Mouse (Mus musculus): ENCODE data around the gene Cbx3. TPM values are rescaled to one million over a fixed set of nuclear protein-coding genes. Genes with fewer than 3 reads are reported as not detected.

Gene Cbx3
- total RNA-seq (2012; rRNA removed) (145 and 199 TPM in 2 replicates), total RNA-seq (2014; rRNA removed) (300 and 350 TPM in 2 replicates), polyA plus RNA-seq (2012; ENCODE audit: insufficient read length, low read depth) (197 and 258 TPM in 2 replicates)

DNA sequence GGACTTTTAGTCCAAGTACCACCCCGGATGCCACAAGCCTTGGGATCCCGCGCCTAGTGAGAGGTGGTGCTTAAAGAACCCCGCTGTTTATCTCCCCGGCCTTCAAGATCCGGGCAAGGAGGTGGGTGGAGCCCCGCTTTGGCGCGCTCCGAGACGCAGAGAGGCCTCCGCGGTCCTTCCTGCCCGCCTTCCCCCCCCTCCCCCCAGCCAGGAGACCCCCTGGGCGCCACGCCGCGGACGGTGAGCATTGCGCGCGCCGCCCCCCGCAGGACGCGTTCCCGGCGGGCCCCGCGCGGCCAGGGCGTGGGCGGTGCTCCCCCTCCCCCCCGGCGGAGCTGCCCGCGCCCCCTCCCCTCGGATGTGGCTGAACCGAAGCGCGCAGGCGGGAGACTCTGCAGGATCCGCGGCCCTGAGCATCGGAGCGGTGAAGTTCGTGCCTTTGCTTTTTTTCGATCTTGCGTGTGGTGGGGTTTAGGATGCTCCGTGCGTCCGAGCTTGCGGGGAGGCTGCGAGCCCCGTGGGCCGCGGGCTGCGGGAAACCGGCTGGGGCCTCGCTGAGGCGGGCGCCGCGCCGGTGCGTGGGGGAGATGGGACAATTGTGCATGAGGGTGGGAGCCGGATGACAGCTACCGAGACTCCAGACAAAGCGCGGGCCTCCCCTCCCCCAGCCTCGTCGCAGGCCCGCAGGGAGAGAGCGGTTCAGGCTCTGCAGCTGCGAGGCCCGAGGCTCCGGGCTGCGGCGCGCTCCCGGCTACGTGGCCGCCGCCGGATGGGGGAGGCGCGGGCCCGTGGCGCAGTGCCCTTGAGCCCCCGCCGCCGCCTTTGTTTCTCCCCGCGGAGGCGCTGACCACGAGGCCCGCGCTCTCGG, at the start of gene Cbx3:
TSS of gene Cbx3 (plus strand) at position 50 of the 868 bp plus-strand sequence.
- peak within 1 kb of the TSS; percentile 99 for H3K27ac ChIP-seq (ENCODE audit: insufficient read depth, low read depth)
- H3K4me1 ChIP-seq (ENCODE audit: control insufficient read depth in 1 of 2, insufficient read depth in 2 of 2) = peaks cover 2 to 32% of the 10 kb centered on the region in 2 experiments; a peak in 3 of 4 replicates
- H3K9ac ChIP-seq (ENCODE audit: insufficient read depth, low read depth) = peak within 1 kb of the TSS; percentile 100
- peak; percentile 91 for DNase-seq (ENCODE audit: extremely low read depth)
- in situ Hi-C loops (cut with MboI; ENCODE audit: low pct_ligation_motif_present, low pct_unique_long_range_greater_than_20kb, low sequenced_read_pairs) (no loop called here), dilution Hi-C loops (cut with MboI; ENCODE audit: extremely low pct_ligation_motif_present, extremely low pct_unique_long_range_greater_than_20kb, low sequenced_read_pairs) (no loop called here)
- H3K9me3 ChIP-seq (replicated peaks; ENCODE audit: low read length) = no peaks in the 10 kb centered on the region
- peaks cover 19 to 46% of the 10 kb centered on the region in 2 experiments for H3K36me3 ChIP-seq (replicated peaks in 1 of 2; ENCODE audit: control insufficient read depth in 1 of 2, insufficient read depth in 1 of 2, low read length in 1 of 2)
- H3K27me3 ChIP-seq (replicated peaks) = no peaks in the 10 kb centered on the region
- TF ChIP-seq EP300 (IDR thresholded peaks at IDR 0.05; ENCODE audit: low read length) (no peak), MYC (IDR thresholded peaks at IDR 0.05; ENCODE audit: low read depth, low read length) (no peak), MAZ (IDR thresholded peaks at IDR 0.05; ENCODE audit: low read depth, low read length) (no peak), POLR2A (IDR thresholded peaks at IDR 0.05; ENCODE audit: low read depth, low read length) (0 out of 2 replicates have a peak, but pooled peaks have one; percentile 2), HCFC1 (IDR thresholded peaks at IDR 0.05; ENCODE audit: low read depth, low read length) (no peak)
- peak within 1 kb of the TSS; percentile 71 to 99 (median 94) for H3K4me3 ChIP-seq (replicated peaks in 1 of 3; ENCODE audit: low read depth in 2 of 3, low read length in 2 of 3, poor library complexity in 1 of 3)
- H3K79me2 ChIP-seq (replicated peaks; ENCODE audit: control insufficient read depth, extremely low read depth, insufficient read depth, poor library complexity, severe bottlenecking) = peaks cover 76% of the 10 kb centered on the region
- no peak within 1 kb of the TSS for H3K4me2 ChIP-seq (ENCODE audit: insufficient read depth, low read depth, poor library complexity, severe bottlenecking)

DNA sequence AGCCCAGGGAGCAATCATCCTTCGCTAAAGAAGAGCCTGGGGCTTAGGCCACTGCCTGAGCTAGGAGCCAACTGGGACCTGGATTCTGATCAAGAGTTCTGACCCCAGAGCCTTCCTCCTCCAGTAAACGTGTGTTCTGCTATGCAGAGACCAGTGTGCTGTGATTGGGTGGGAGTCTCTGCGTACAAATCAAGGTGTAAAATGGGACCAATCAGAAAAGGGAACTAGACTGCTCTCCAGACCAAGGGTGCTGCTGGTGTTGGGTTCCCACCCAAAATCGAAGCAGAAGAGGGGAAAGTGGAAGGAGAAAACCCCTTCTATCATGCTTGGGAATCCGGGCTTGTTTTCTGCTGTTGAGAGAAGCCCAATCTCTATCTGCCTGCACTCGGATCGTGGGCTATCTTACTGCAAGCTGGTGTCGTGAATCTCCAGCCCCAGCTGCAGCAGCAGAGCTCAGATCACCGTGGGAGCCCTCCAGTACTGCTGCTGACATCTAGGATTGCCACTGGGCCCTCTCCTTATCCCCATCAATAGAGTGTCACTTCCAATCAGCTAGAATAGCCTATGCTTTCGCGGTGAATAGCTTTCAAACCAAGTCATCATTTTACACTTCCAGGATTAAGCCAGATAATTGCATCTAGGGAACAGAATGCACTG, 46.6 kb upstream of the Cbx3 start:
- Histone ChIP-seq H3K4me3 (replicated peaks in 1 of 3; ENCODE audit: low read depth in 2 of 3, low read length in 2 of 3, poor library complexity in 1 of 3) (no peak overlapping the region), H3K27ac (ENCODE audit: insufficient read depth, low read depth) (no peak overlapping the region), H3K9ac (ENCODE audit: insufficient read depth, low read depth) (no peak overlapping the region), H3K36me3 (replicated peaks in 1 of 2; ENCODE audit: control insufficient read depth in 1 of 2, insufficient read depth in 1 of 2, low read length in 1 of 2) (no peaks in the 10 kb centered on the region), H3K27me3 (replicated peaks) (peaks cover 2% of the 10 kb centered on the region), H3K9me3 (replicated peaks; ENCODE audit: low read length) (peaks cover 6% of the 10 kb centered on the region), H3K4me1 (ENCODE audit: control insufficient read depth in 1 of 2, insufficient read depth in 2 of 2) (0 out of 4 replicates have a peak, but pooled peaks cover 0 to 2% of the 10 kb centered on the region in 2 experiments), H3K4me2 (ENCODE audit: insufficient read depth, low read depth, poor library complexity, severe bottlenecking) (no peak overlapping the region), H3K79me2 (replicated peaks; ENCODE audit: control insufficient read depth, extremely low read depth, insufficient read depth, poor library complexity, severe bottlenecking) (no peaks in the 10 kb centered on the region)
- in situ Hi-C loops (cut with MboI; ENCODE audit: low pct_ligation_motif_present, low pct_unique_long_range_greater_than_20kb, low sequenced_read_pairs) (no loop called here), dilution Hi-C loops (cut with MboI; ENCODE audit: extremely low pct_ligation_motif_present, extremely low pct_unique_long_range_greater_than_20kb, low sequenced_read_pairs) (no loop called here)
- DNase-seq (ENCODE audit: extremely low read depth) = no peak
- TF ChIP-seq ZNF384 (IDR thresholded peaks at IDR 0.05; ENCODE audit: low read depth, low read length) (no peak), MYC (IDR thresholded peaks at IDR 0.05; ENCODE audit: low read depth, low read length) (no peak), NELFE (IDR thresholded peaks at IDR 0.05; ENCODE audit: low read depth, low read length) (no peak), SMC3 (IDR thresholded peaks at IDR 0.05; ENCODE audit: low read depth, low read length) (no peak), MAZ (IDR thresholded peaks at IDR 0.05; ENCODE audit: low read depth, low read length) (no peak), CHD1 (IDR thresholded peaks at IDR 0.05; ENCODE audit: low read depth, low read length) (no peak), ZC3H11A (IDR thresholded peaks at IDR 0.05; ENCODE audit: low read depth, low read length) (no peak), BHLHE40 (IDR thresholded peaks at IDR 0.05; ENCODE audit: low read depth, low read length) (no peak), CTCF (conservative IDR thresholded peaks at IDR 0.05 in 1 of 2, IDR thresholded peaks at IDR 0.05 in 1 of 2; ENCODE audit: low read depth in 2 of 2, low read length in 2 of 2) (no peak), POLR2AphosphoS2 (IDR thresholded peaks at IDR 0.05; ENCODE audit: low read depth, low read length) (no peak), ZKSCAN1 (IDR thresholded peaks at IDR 0.05; ENCODE audit: borderline replicate concordance, low read depth, low read length) (no peak), POLR2A (IDR thresholded peaks at IDR 0.05; ENCODE audit: low read depth, low read length) (no peak), MXI1 (IDR thresholded peaks at IDR 0.05; ENCODE audit: low read depth, low read length) (no peak), E2F4 (IDR thresholded peaks at IDR 0.05; ENCODE audit: insufficient replicate concordance, low read depth, low read length) (no peak), NRF1 (IDR thresholded peaks at IDR 0.05; ENCODE audit: low read depth, low read length) (no peak), EP300 (IDR thresholded peaks at IDR 0.05; ENCODE audit: low read length) (no peak), MEF2A (IDR thresholded peaks at IDR 0.05; ENCODE audit: borderline replicate concordance, low read depth, low read length) (no peak)

All from CH12.LX (cell line).